Mouse (Mus musculus): ENCODE measurements at regions not wholly inside any gene's neighbourhood (a gene's known extent, or its start where the extent isn't known, plus 50 kb on each side); places are given as distances from the start of the nearest gene placed in this dataset.

DNA sequence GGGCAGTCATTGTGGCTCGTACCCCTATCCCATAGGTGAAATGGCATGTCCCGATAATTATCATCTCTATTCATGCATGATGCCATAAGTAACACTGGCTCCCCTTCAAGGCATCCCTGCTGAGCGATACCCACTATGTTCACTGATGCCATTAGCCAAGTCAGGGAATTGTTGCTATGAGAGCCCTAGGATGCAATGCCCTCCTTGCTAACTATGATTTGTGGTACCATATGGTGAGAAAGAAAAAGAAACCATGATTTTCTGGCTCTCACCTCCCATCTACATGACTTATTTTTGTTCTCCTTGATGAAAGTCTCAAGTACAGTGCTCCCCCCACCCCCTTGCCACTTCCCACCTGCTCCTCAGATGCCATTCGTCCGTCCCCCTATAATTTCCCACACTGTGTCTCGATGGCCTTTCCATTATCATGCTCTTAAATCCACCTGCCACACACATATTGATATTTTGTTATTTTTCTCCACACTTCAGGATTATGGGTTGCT lies 527.1 kb downstream of the Galc start:
- no peak for ATAC-seq
- H3K4me1 ChIP-seq (ENCODE audit: control insufficient read depth, insufficient read depth, low read depth, low read length) = no peaks in the 10 kb centered on the region

DNA sequence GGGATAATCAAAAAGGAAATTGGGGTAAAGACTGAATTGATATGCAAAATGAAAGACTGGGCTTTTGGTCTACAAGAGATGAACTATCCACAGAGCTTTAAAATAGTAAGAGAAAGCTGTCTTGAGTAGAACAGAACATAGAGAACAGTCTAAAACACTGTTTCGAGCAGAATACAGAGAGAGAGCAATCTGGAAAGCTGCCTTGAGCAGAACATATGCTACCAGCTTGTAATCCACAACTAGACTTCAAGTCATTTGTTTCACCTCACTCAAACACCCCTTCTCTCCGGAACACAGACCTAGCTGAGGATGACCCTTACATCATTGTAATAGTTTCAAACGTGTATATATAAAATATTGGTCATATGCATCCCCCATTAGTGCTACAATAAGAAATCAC lies 538.7 kb downstream of the Galc start:
- Histone ChIP-seq H3K27ac (ENCODE audit: low read depth, low read length) (no peak overlapping the region), H3K4me2 (ENCODE audit: low read length) (no peak overlapping the region), H3K9me3 (ENCODE audit: control insufficient read depth, low read length) (no peaks in the 10 kb centered on the region), H3K27me3 (replicated peaks; ENCODE audit: control insufficient read depth, insufficient read depth, low read length) (no peaks in the 10 kb centered on the region), H3K4me1 (ENCODE audit: control insufficient read depth, insufficient read depth, low read depth, low read length) (no peaks in the 10 kb centered on the region), H3K9ac (ENCODE audit: low read depth, low read length) (no peak overlapping the region), H3K4me3 (ENCODE audit: low read length) (no peak overlapping the region), H3K36me3 (ENCODE audit: control insufficient read depth, insufficient read depth, low read length) (no peaks in the 10 kb centered on the region)
- WGBS = 83% methylated on average over 3 of the region's 3 CpGs
- ATAC-seq = no peak

More for the DNA sequence above, 527.1 kb downstream of the Galc start:
- no peak overlapping the region for H3K4me2 ChIP-seq (ENCODE audit: low read length)
- no peaks in the 10 kb centered on the region for H3K9me3 ChIP-seq (ENCODE audit: control insufficient read depth, low read length)
- WGBS = 78% methylated on average over 6 of the region's 6 CpGs
- no peak overlapping the region for H3K9ac ChIP-seq (ENCODE audit: low read depth, low read length)
- no peak overlapping the region for H3K4me3 ChIP-seq (ENCODE audit: low read length)
- H3K36me3 ChIP-seq (ENCODE audit: control insufficient read depth, insufficient read depth, low read length) = no peaks in the 10 kb centered on the region
- no peak overlapping the region for H3K27ac ChIP-seq (ENCODE audit: low read depth, low read length)
- H3K27me3 ChIP-seq (replicated peaks; ENCODE audit: control insufficient read depth, insufficient read depth, low read length) = no peaks in the 10 kb centered on the region

DNA sequence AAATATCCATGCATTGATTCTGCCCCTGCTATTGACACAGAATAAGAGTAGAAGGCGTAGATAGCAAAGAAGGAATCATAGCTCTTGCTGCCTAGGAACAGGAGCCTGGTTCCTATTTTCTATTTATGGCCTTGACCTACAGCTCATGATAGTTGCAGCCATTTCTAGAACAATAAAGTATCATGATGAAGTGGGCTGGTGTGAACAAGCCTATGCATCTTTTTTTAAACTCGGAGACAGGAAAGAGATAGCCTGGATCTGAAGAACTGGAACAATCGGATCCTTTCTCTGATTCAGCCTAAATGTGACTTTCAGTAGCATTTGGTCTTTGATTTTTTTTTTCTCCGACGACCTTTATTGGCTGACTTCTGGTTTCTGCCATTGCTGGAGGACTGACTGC lies 541.4 kb downstream of the Galc start:
- Histone ChIP-seq H3K4me1 (ENCODE audit: control insufficient read depth, insufficient read depth, low read depth, low read length) (no peaks in the 10 kb centered on the region), H3K4me2 (ENCODE audit: low read length) (no peak overlapping the region), H3K9ac (ENCODE audit: low read depth, low read length) (no peak overlapping the region), H3K36me3 (ENCODE audit: control insufficient read depth, insufficient read depth, low read length) (no peaks in the 10 kb centered on the region), H3K27me3 (replicated peaks; ENCODE audit: control insufficient read depth, insufficient read depth, low read length) (no peaks in the 10 kb centered on the region), H3K9me3 (ENCODE audit: control insufficient read depth, low read length) (no peaks in the 10 kb centered on the region), H3K4me3 (ENCODE audit: low read length) (no peak overlapping the region), H3K27ac (ENCODE audit: low read depth, low read length) (no peak overlapping the region)
- WGBS = 85% methylated on average over 5 of the region's 5 CpGs
- no peak for ATAC-seq

Data from hindbrain, embryonic 16.5 days (tissue).